Mouse (Mus musculus): ENCODE results near the gene Thumpd3.

- no peak for TF ChIP-seq CTCF (IDR thresholded peaks at IDR 0.05)
- no peak for TF ChIP-seq EP300 (IDR thresholded peaks at IDR 0.05)
Observed at GRCm38 (mm10) chr6:113082229-113082628, 36.2 kb downstream of the Thumpd3 start.

Data from lung, postnatal 0 days (tissue).